Comparison of ENCODE assay signal across 19 mouse cellular contexts in the genomic region with DNA sequence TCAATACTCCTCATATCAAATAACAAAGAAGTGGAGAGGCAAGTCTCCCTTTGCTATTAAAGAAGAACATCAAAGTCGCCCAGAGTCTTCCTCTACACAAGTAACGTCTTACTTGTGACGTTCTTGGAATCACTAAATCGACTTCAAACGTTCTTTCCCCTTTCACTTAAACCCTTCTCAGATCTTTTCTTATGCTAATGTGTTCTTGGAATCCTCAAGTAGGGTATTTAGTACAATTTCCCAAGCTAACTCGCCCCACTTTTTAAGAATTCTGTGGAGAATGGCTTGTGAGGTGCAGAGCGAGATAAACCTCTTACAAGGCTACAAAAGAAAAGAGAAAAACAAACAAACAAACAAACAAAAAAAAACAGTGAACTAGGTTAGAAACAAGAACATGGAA. TPM values are rescaled to one million over a fixed set of nuclear protein-coding genes. Genes with fewer than 3 reads are reported as not detected.
DNase-seq lines count a peak whose midpoint lies in the region; ATAC-seq and TF ChIP-seq lines count a peak whose summit lies in the region.
"Had no signal": no experiment of that assay in that cellular context is flagged by ENCODE, and none has a peak within 500 bp of the region (broad histone marks: within the 10 kb centered on the region; RNA-seq: fewer than 3 reads in every experiment).

No protein-coding gene starts in this region.

- no peak for TF ChIP-seq POLR2A in cerebellum, adult 2 months (IDR thresholded peaks at IDR 0.05; ENCODE audit: borderline replicate concordance, insufficient read depth, low read length)

- H3K9ac ChIP-seq in hindbrain, embryonic 16.5 days (ENCODE audit: low read depth, low read length), result no peak overlapping the region
- H3K9ac ChIP-seq in hindbrain, embryonic 12.5 days, result no peak overlapping the region
- no peak overlapping the region for H3K9ac ChIP-seq in forebrain, embryonic 14.5 days (ENCODE audit: low read length)
- no peak overlapping the region for H3K9ac ChIP-seq in midbrain, embryonic 15.5 days
- H3K9ac ChIP-seq: limb, embryonic 12.5 days; liver, embryonic 12.5 days had no signal

- WGBS in hindbrain, embryonic 16.5 days, result 18% methylated on average over 7 of the region's 7 CpGs
- 23% methylated on average over 7 of the region's 7 CpGs for WGBS in hindbrain, embryonic 12.5 days
- 2% methylated on average over 7 of the region's 7 CpGs for WGBS in forebrain, embryonic 14.5 days
- WGBS in midbrain, embryonic 15.5 days, result 7% methylated on average over 7 of the region's 7 CpGs
- WGBS in cerebellum, adult 2 months, result 57% methylated on average over 7 of the region's 7 CpGs

- no peak overlapping the region for H3K4me3 ChIP-seq in hindbrain, embryonic 16.5 days (ENCODE audit: low read length)
- H3K4me3 ChIP-seq in hindbrain, embryonic 12.5 days, result no peak overlapping the region
- no peak overlapping the region for H3K4me3 ChIP-seq in forebrain, embryonic 14.5 days (ENCODE audit: low read depth, low read length)
- no peak overlapping the region for H3K4me3 ChIP-seq in midbrain, embryonic 15.5 days
- H3K4me3 ChIP-seq in cerebellum, adult 2 months (replicated peaks; ENCODE audit: insufficient read depth, low read depth, low read length), result no peak overlapping the region
- H3K4me3 ChIP-seq: heart, embryonic 10.5 days; hindbrain, embryonic 10.5 days; limb, embryonic 12.5 days; liver, embryonic 12.5 days; megakaryocyte, embryonic 14.5 days; myocyte had no signal

- no peaks in the 10 kb centered on the region for H3K9me3 ChIP-seq in hindbrain, embryonic 16.5 days (ENCODE audit: control insufficient read depth, low read length)
- no peaks in the 10 kb centered on the region for H3K9me3 ChIP-seq in hindbrain, embryonic 12.5 days (replicated peaks)
- no peaks in the 10 kb centered on the region for H3K9me3 ChIP-seq in forebrain, embryonic 14.5 days (replicated peaks; ENCODE audit: control insufficient read depth, low read length)
- H3K9me3 ChIP-seq in midbrain, embryonic 15.5 days, result no peaks in the 10 kb centered on the region
- H3K9me3 ChIP-seq: heart, embryonic 10.5 days; hindbrain, embryonic 10.5 days; limb, embryonic 12.5 days; liver, embryonic 12.5 days; megakaryocyte, embryonic 14.5 days had no signal

- H3K4me2 ChIP-seq in hindbrain, embryonic 16.5 days (ENCODE audit: low read length), result no peak overlapping the region
- H3K4me2 ChIP-seq in hindbrain, embryonic 12.5 days (replicated peaks), result no peak overlapping the region
- H3K4me2 ChIP-seq in forebrain, embryonic 14.5 days (ENCODE audit: low read length), result no peak overlapping the region
- H3K4me2 ChIP-seq in midbrain, embryonic 15.5 days, result no peak overlapping the region
- H3K4me2 ChIP-seq: limb, embryonic 12.5 days; liver, embryonic 12.5 days had no signal

- peak overlapping the region; percentile 30; the same call in 1 of the 2 replicates for H3K27ac ChIP-seq in hindbrain, embryonic 16.5 days (ENCODE audit: low read depth, low read length)
- H3K27ac ChIP-seq in hindbrain, embryonic 12.5 days, result no peak overlapping the region
- no peak overlapping the region for H3K27ac ChIP-seq in forebrain, embryonic 14.5 days (ENCODE audit: low read depth, low read length)
- peak overlapping the region; percentile 43 for H3K27ac ChIP-seq in midbrain, embryonic 15.5 days
- H3K27ac ChIP-seq in cerebellum, adult 2 months (ENCODE audit: insufficient read depth, low read length), result no peak overlapping the region; the same call in 1 of the 2 replicates
- H3K27ac ChIP-seq: heart, embryonic 10.5 days; hindbrain, embryonic 10.5 days; liver, embryonic 12.5 days; stomach, postnatal 0 days had no signal

- H3K27me3 ChIP-seq in hindbrain, embryonic 16.5 days (replicated peaks; ENCODE audit: control insufficient read depth, insufficient read depth, low read length), result no peaks in the 10 kb centered on the region
- H3K27me3 ChIP-seq in hindbrain, embryonic 12.5 days, result no peaks in the 10 kb centered on the region
- H3K27me3 ChIP-seq in forebrain, embryonic 14.5 days (replicated peaks; ENCODE audit: control insufficient read depth, insufficient read depth, low read length), result no peaks in the 10 kb centered on the region
- no peaks in the 10 kb centered on the region for H3K27me3 ChIP-seq in midbrain, embryonic 15.5 days (replicated peaks)
- H3K27me3 ChIP-seq in cerebellum, adult 2 months (ENCODE audit: control insufficient read depth, insufficient read depth, low read length), result no peaks in the 10 kb centered on the region
- H3K27me3 ChIP-seq: limb, embryonic 12.5 days; liver, embryonic 12.5 days; megakaryocyte, embryonic 14.5 days had no signal

- TF ChIP-seq CTCF in cerebellum, adult 2 months (IDR thresholded peaks at IDR 0.05; ENCODE audit: borderline replicate concordance, insufficient read depth, low read depth, low read length), result no peak

- ATAC-seq in hindbrain, embryonic 16.5 days, result no peak
- ATAC-seq in hindbrain, embryonic 12.5 days (ENCODE audit: low FRiP score), result no peak
- ATAC-seq in forebrain, embryonic 14.5 days, result no peak
- no peak for ATAC-seq in midbrain, embryonic 15.5 days (replicated peaks)
- ATAC-seq: liver, embryonic 12.5 days had no signal

- no peaks in the 10 kb centered on the region; the same call in 1 of the 2 replicates for H3K36me3 ChIP-seq in hindbrain, embryonic 16.5 days (ENCODE audit: control insufficient read depth, insufficient read depth, low read length)
- H3K36me3 ChIP-seq in hindbrain, embryonic 12.5 days, result no peaks in the 10 kb centered on the region
- no peaks in the 10 kb centered on the region for H3K36me3 ChIP-seq in forebrain, embryonic 14.5 days (ENCODE audit: control insufficient read depth, insufficient read depth, low read length)
- 0 out of 2 replicates have a peak, but pooled peaks cover 4% of the 10 kb centered on the region for H3K36me3 ChIP-seq in midbrain, embryonic 15.5 days (replicated peaks)
- H3K36me3 ChIP-seq: heart, embryonic 10.5 days; liver, embryonic 12.5 days had no signal

- peaks cover 4% of the 10 kb centered on the region for H3K4me1 ChIP-seq in hindbrain, embryonic 16.5 days (ENCODE audit: control insufficient read depth, insufficient read depth, low read depth, low read length)
- peaks cover 13% of the 10 kb centered on the region for H3K4me1 ChIP-seq in hindbrain, embryonic 12.5 days
- peaks cover 21% of the 10 kb centered on the region for H3K4me1 ChIP-seq in forebrain, embryonic 14.5 days (ENCODE audit: control insufficient read depth, insufficient read depth, low read length)
- peaks cover 45% of the 10 kb centered on the region for H3K4me1 ChIP-seq in midbrain, embryonic 15.5 days
- H3K4me1 ChIP-seq in cerebellum, adult 2 months (ENCODE audit: control insufficient read depth, insufficient read depth, low read length), result peaks cover 33% of the 10 kb centered on the region
- H3K4me1 ChIP-seq: heart, embryonic 10.5 days; liver, embryonic 12.5 days; megakaryocyte, embryonic 14.5 days had no signal

- DNase-seq in WW6 (ENCODE audit: low read depth, low spot score), result peak; percentile 42
- DNase-seq in forebrain, embryonic 14.5 days (ENCODE audit: low spot score), result peak; percentile 53
- no peak for DNase-seq in ovary, postnatal 14 days (ENCODE audit: low spot score)
- DNase-seq in frontal cortex, postnatal 10 days (ENCODE audit: low spot score in 2 of 2), result no peak
- no peak for DNase-seq in cerebellum, adult 2 months
- DNase-seq: adrenal gland, postnatal 36 days; cerebellum, adult 9-10 months; kidney, postnatal 36 days; lung, adult 2 months had no signal

RNA-seq across cellular contexts. Expression of a gene that starts 35.3 kb away (rescaled TPM):
- polyA plus RNA-seq in hindbrain, embryonic 16.5 days (2015; fragmentation: Nextera tagmentation; extraction: Ambion mirVana), result 718 and 866 TPM in 2 replicates
- polyA plus RNA-seq in hindbrain, embryonic 12.5 days (2016; fragmentation: Nextera tagmentation; extraction: Ambion mirVana), result 387 and 416 TPM in 2 replicates
- polyA plus RNA-seq in forebrain, embryonic 14.5 days (2014; fragmentation: Nextera tagmentation; extraction: Ambion mirVana), result 438 and 505 TPM in 2 replicates
- 862 and 895 TPM in 2 replicates for polyA plus RNA-seq in midbrain, embryonic 15.5 days (2015; fragmentation: Nextera tagmentation; extraction: Ambion mirVana)
- 673 and 722 TPM in 2 replicates for polyA plus RNA-seq in cerebellum, adult 2 months (2012; rRNA removed)

Comparison
In these comparisons a context has a peak if more than half of its experiments do, and no peak if none do; other contexts are left out.
1. H3K27ac ChIP-seq: peak in hindbrain, embryonic 16.5 days (single experiment) and midbrain, embryonic 15.5 days (single experiment); none in hindbrain, embryonic 12.5 days (single experiment), forebrain, embryonic 14.5 days (single experiment) and cerebellum, adult 2 months (single experiment).
2. DNase-seq: peak in WW6 (single experiment) and forebrain, embryonic 14.5 days (single experiment); none in ovary, postnatal 14 days (single experiment), frontal cortex, postnatal 10 days (0 of 2) and cerebellum, adult 2 months (0 of 2).